Mouse (Mus musculus): ENCODE measurements around the gene Ccdc181. TPM values are rescaled to one million over a fixed set of nuclear protein-coding genes. Genes with fewer than 3 reads are reported as not detected.
A peak's percentile ranks its signal among the peaks of the same experiment; 100 is the strongest.

Ccdc181 gene
- polyA plus RNA-seq, 1 experiment from 2014 or later, result 5.0 TPM

DNA sequence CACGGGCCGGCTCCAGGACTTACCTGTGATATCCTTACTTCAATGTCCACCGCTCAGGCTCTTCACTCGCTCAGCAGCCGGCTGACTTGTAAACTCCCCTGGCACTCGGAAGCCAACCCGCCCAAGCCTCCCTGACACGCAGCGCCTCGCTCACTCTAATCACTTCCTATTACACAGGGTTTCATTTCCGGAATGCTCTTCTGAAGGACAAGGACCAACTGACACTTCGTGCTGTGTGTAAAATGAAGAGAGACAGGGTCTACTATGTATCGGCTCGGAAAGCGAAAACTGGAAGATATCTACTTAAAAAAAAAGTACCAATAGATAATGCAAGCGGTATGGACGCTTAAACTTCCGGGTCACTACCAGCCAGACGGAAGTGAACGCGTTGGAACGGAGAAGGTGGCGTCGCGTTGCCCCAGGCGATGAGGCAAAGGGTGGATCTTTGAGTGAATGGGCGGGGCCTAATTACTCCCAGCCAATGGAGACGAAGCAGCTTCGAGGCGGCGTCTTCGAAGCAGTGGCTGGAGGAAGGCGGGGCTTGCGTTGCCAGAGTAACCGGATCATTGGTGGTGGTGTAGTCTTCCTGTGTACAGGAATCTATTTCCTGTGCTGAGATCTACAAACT lies 31.9 kb downstream of the Ccdc181 start, which contains the start of gene Blzf1:
Gene Blzf1 (minus strand): TSS at position 366 of the 628 bp plus-strand sequence.
- WGBS, result under 1% methylated on average over 35 of the region's 35 CpGs
- Histone ChIP-seq H3K4me3 (ENCODE audit: low read depth, low read length) (peak within 1 kb of the TSS; percentile 82), H3K9me3 (ENCODE audit: low read depth, low read length) (no peaks in the 10 kb centered on the region), H3K27ac (ENCODE audit: low read depth) (peak within 1 kb of the TSS; percentile 63; the same call in 1 of the 2 replicates), H3K4me2 (peak within 1 kb of the TSS; percentile 80), H3K4me1 (ENCODE audit: insufficient read depth) (0 out of 2 replicates have a peak, but pooled peaks cover 4% of the 10 kb centered on the region), H3K36me3 (ENCODE audit: insufficient read depth) (peaks cover 18% of the 10 kb centered on the region), H3K9ac (peak within 1 kb of the TSS; percentile 75), H3K27me3 (ENCODE audit: insufficient read depth, low read length) (no peaks in the 10 kb centered on the region)
- no peak for TF ChIP-seq CTCF (IDR thresholded peaks at IDR 0.05; ENCODE audit: low read depth)
- ATAC-seq (ENCODE audit: insufficient read depth) (peak; percentile 99), DNase-seq (peak; percentile 99)

DNA sequence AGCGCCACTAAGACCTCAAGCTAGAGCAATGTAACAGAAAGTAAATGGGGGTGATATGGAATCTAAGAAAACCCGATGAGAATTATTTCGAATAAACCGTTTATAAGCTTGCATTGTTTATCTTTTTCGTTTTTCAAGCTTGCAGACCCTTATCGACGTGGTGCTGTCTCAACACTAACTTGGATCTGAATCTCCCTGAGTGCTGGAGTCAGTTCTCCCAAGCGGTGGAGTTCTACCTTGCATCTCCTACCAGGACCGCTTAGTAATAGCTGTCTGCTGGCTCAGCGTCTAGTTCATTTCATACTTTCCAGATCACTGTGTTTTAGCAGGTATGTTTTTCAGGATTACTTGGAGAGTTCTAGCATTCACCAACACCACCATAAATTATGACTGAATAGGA lies 32.5 kb downstream of the Ccdc181 start:
- TF ChIP-seq CTCF (IDR thresholded peaks at IDR 0.05; ENCODE audit: low read depth), result no peak
- Histone ChIP-seq H3K27ac (ENCODE audit: low read depth) (no peak overlapping the region), H3K4me2 (peak overlapping the region; percentile 80), H3K9me3 (ENCODE audit: low read depth, low read length) (no peaks in the 10 kb centered on the region), H3K4me1 (ENCODE audit: insufficient read depth) (0 out of 2 replicates have a peak, but pooled peaks cover 4% of the 10 kb centered on the region), H3K27me3 (ENCODE audit: insufficient read depth, low read length) (no peaks in the 10 kb centered on the region), H3K36me3 (ENCODE audit: insufficient read depth) (peaks cover 18% of the 10 kb centered on the region; the same call in 1 of the 2 replicates), H3K4me3 (ENCODE audit: low read depth, low read length) (peak overlapping the region; percentile 82), H3K9ac (peak overlapping the region; percentile 56)
- peak; percentile 12; the same call in 1 of the 2 replicates for ATAC-seq (ENCODE audit: insufficient read depth)
- 6% methylated on average over 10 of the region's 10 CpGs for WGBS
- no peak for DNase-seq

DNA sequence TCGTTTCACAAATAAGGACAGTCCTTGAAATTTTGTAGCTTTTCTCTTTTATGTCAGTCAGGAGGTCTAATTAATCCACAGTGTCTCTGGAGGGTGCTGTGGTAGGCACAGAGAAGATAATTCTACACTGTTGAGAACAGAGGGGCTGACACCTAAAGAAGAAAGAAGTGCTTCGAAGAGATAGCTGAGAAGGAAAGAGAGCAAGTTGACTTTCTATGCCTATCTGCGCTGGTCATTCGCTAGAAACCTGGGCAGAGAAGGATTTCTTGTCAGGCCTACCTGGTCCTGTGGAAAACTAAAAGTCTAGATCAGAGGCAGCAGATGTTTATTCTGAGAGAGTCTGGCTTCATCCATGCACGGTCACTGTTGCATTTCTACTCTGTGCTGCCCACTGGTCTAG lies 38.7 kb downstream of the Ccdc181 start:
- H3K9me3 ChIP-seq (ENCODE audit: low read depth, low read length), result no peaks in the 10 kb centered on the region
- H3K9ac ChIP-seq, result no peak overlapping the region
- no peaks in the 10 kb centered on the region for H3K4me1 ChIP-seq (ENCODE audit: insufficient read depth)
- H3K4me3 ChIP-seq (ENCODE audit: low read depth, low read length), result no peak overlapping the region
- H3K27me3 ChIP-seq (ENCODE audit: insufficient read depth, low read length), result no peaks in the 10 kb centered on the region
- WGBS, result 90% methylated on average over 5 of the region's 5 CpGs
- no peak for DNase-seq
- no peak for ATAC-seq (ENCODE audit: insufficient read depth)
- no peak for TF ChIP-seq CTCF (IDR thresholded peaks at IDR 0.05; ENCODE audit: low read depth)
- no peak overlapping the region for H3K4me2 ChIP-seq
- H3K27ac ChIP-seq (ENCODE audit: low read depth), result no peak overlapping the region
- peaks cover 15% of the 10 kb centered on the region for H3K36me3 ChIP-seq (ENCODE audit: insufficient read depth)

DNA sequence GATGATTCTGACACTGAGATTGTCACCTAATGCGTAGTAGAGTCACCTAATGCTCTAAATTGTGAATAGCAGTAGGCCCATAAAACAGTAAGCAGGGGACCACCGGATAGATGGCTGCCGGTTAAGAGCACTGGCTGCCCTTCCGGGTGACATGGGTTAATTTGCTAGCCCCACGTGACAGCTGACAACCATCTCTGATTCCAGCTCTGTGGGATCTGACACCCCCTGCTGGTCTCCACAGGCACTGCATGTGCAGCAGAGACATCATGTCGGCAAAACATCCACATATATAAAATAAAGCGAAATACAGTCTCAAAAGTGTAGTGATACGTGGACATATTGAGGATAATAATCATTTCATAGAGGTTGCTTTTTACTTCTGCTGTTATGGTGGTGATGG lies 39.9 kb downstream of the Ccdc181 start:
- H3K9me3 ChIP-seq (ENCODE audit: low read depth, low read length), result no peaks in the 10 kb centered on the region
- no peak overlapping the region for H3K9ac ChIP-seq
- 75% methylated on average over 8 of the region's 8 CpGs for WGBS
- no peak overlapping the region for H3K4me3 ChIP-seq (ENCODE audit: low read depth, low read length)
- no peak overlapping the region for H3K27ac ChIP-seq (ENCODE audit: low read depth)
- no peak overlapping the region for H3K4me2 ChIP-seq
- H3K27me3 ChIP-seq (ENCODE audit: insufficient read depth, low read length), result no peaks in the 10 kb centered on the region
- no peak for ATAC-seq (ENCODE audit: insufficient read depth)
- H3K4me1 ChIP-seq (ENCODE audit: insufficient read depth), result no peaks in the 10 kb centered on the region
- TF ChIP-seq CTCF (IDR thresholded peaks at IDR 0.05; ENCODE audit: low read depth), result peak; percentile 75
- peaks cover 15% of the 10 kb centered on the region for H3K36me3 ChIP-seq (ENCODE audit: insufficient read depth)
- peak; percentile 45 for DNase-seq

DNA sequence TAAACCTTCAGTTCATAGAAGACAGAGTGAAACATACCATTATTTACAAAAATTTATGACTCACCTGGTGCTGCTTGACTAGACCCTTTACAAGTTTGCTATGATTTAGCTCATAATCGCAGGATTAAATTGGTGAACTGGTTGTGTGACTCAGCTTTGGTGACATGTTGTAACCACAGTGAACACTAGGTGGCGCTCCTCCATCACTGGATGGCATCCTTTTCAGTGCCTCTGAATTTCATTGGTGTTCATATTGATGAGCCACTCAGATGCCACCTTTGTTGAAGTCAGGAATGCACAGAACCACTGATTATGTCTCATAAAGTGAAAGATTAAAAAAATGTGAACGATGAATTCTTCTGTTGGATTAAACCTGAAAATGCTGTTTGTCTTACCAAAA lies 41.3 kb downstream of the Ccdc181 start:
- H3K4me1 ChIP-seq (ENCODE audit: insufficient read depth), result no peaks in the 10 kb centered on the region
- H3K27me3 ChIP-seq (ENCODE audit: insufficient read depth, low read length), result no peaks in the 10 kb centered on the region
- H3K9me3 ChIP-seq (ENCODE audit: low read depth, low read length), result no peaks in the 10 kb centered on the region
- peak; percentile 87 for DNase-seq
- no peak overlapping the region for H3K27ac ChIP-seq (ENCODE audit: low read depth)
- TF ChIP-seq CTCF (IDR thresholded peaks at IDR 0.05; ENCODE audit: low read depth), result peak; percentile 97
- H3K4me2 ChIP-seq, result no peak overlapping the region
- WGBS, result 24% methylated on average over 3 of the region's 3 CpGs
- no peak overlapping the region for H3K9ac ChIP-seq
- no peak for ATAC-seq (ENCODE audit: insufficient read depth)
- no peak overlapping the region for H3K4me3 ChIP-seq (ENCODE audit: low read depth, low read length)
- peaks cover 15% of the 10 kb centered on the region for H3K36me3 ChIP-seq (ENCODE audit: insufficient read depth)

DNA sequence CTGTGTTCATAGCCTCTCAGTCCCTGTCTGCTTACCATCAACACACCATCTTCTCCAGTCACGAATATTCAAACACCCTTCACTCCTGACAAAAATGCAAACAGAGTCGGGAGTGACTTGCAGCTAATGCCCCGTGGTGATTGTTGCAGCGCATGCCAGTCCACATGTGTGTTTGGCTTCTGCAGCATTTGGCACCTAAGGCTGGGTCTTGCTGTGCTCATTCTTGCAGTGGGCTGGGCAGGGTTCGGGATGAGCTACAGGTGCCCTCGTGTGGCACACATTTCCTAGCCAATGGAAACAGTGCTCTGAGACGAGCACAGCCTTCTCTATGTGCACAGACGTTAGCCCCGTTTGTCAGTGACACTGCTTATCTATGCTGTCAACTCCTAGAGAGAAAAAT lies 41.9 kb downstream of the Ccdc181 start:
- WGBS, result 42% methylated on average over 9 of the region's 9 CpGs
- no peaks in the 10 kb centered on the region for H3K4me1 ChIP-seq (ENCODE audit: insufficient read depth)
- no peak overlapping the region for H3K4me2 ChIP-seq
- no peaks in the 10 kb centered on the region for H3K9me3 ChIP-seq (ENCODE audit: low read depth, low read length)
- H3K4me3 ChIP-seq (ENCODE audit: low read depth, low read length), result no peak overlapping the region
- peaks cover 15% of the 10 kb centered on the region for H3K36me3 ChIP-seq (ENCODE audit: insufficient read depth)
- TF ChIP-seq CTCF (IDR thresholded peaks at IDR 0.05; ENCODE audit: low read depth), result no peak
- no peaks in the 10 kb centered on the region for H3K27me3 ChIP-seq (ENCODE audit: insufficient read depth, low read length)
- ATAC-seq (ENCODE audit: insufficient read depth), result no peak
- no peak overlapping the region for H3K27ac ChIP-seq (ENCODE audit: low read depth)
- no peak for DNase-seq
- H3K9ac ChIP-seq, result no peak overlapping the region

DNA sequence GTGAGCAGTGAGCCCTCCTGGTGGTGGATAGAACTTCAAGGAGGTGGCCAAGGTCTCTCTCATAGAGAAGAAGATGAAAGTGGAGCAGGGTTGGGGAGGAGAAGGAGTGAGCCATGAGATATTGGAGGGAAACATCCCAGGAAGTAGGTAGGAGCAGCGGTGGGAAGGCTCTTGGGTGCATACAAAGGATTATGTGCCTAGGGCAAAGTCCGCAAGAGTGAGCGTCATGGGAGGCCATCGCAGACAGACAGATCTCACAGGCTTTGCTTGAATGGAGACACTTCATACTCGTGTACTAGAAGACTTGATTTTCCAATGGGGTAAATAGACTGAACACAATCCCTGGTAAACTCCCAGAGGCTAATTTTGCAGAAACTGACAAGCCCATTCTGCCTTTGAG lies 43.1 kb downstream of the Ccdc181 start:
- no peak for DNase-seq
- 89% methylated on average over 5 of the region's 5 CpGs for WGBS
- H3K4me2 ChIP-seq, result no peak overlapping the region

More for the DNA sequence above, 43.1 kb downstream of the Ccdc181 start:
- H3K9ac ChIP-seq, result no peak overlapping the region
- no peak overlapping the region for H3K4me3 ChIP-seq (ENCODE audit: low read depth, low read length)
- H3K4me1 ChIP-seq (ENCODE audit: insufficient read depth), result no peaks in the 10 kb centered on the region
- H3K36me3 ChIP-seq (ENCODE audit: insufficient read depth), result peaks cover 7% of the 10 kb centered on the region
- no peak for ATAC-seq (ENCODE audit: insufficient read depth)
- H3K27ac ChIP-seq (ENCODE audit: low read depth), result no peak overlapping the region
- no peaks in the 10 kb centered on the region for H3K9me3 ChIP-seq (ENCODE audit: low read depth, low read length)
- TF ChIP-seq CTCF (IDR thresholded peaks at IDR 0.05; ENCODE audit: low read depth), result no peak
- H3K27me3 ChIP-seq (ENCODE audit: insufficient read depth, low read length), result no peaks in the 10 kb centered on the region
